Mouse (Mus musculus): Measurements from ENCODE around the gene Gm21988.
A peak's percentile ranks its signal among the peaks of the same experiment; 100 is the strongest.

The Gm21988 gene

GRCm38 (mm10) chr11:70218039-70218438 is 21.6 kb downstream of the Gm21988 start:
- no peak for DNase-seq (ENCODE audit: low spot score in 2 of 2)

- DNase-seq (ENCODE audit: low spot score in 2 of 2) = no peak
Observed at GRCm38 (mm10) chr11:70216103-70216502, 23.5 kb downstream of the Gm21988 start.

GRCm38 (mm10) chr11:70215301-70215700 is 24.3 kb downstream of the Gm21988 start:
- DNase-seq (ENCODE audit: low spot score in 2 of 2) = no peak

DNA sequence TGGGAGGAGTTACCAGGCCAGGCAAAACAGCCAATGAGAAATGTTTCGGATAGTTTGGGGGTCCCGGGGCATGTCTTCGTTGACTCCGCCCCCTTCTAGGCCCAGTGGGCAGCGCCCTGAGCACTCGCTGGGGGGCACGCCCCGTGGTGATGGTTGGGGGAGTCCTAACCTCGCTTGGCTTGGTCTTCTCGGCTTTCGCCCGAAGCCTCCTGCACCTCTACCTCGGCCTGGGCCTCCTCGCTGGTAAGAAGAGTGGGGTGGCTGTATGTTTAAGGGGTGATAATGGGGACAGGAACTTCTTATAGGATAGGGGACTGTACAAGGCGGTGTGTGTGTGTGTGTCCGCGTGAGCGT is 24.8 kb downstream of the Gm21988 start:
- DNase-seq (ENCODE audit: low spot score in 2 of 2) = no peak

DNA sequence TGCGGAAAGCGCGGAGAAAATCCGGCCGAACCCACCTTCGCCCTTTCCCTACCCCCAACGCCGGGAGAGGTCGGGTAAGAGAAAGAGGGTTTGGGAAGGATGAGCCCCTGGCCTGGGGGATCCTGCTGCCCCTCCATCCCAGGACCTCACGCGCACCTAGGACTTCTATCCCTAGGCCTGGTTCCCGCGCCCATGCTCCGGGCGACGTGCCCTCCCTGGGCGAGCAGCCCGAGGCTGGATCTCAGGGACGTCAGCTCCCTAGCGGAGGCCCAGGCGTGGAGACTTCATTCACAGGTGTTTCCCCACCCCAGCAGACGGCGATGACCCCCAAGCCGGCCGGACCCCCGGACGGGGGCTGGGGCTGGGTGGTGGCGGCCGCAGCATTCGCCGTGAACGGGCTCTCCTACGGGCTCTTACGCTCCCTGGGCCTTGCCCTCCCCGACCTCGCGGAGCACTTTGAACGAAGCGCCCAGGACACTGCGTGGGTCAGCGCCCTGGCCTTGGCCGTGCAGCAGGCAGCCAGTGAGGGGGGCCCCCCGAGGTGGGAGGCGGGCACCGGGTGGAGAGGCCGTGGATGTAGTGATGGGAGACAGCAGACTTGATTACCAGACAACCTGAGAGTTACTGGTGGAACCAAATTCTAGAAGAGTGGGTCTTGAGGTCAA is 25.3 kb downstream of the Gm21988 start:
- DNase-seq (ENCODE audit: low spot score in 2 of 2) = no peak

- DNase-seq (ENCODE audit: low spot score in 2 of 2) = no peak
Observed at GRCm38 (mm10) chr11:70213736-70214135, 25.9 kb downstream of the Gm21988 start.

DNA sequence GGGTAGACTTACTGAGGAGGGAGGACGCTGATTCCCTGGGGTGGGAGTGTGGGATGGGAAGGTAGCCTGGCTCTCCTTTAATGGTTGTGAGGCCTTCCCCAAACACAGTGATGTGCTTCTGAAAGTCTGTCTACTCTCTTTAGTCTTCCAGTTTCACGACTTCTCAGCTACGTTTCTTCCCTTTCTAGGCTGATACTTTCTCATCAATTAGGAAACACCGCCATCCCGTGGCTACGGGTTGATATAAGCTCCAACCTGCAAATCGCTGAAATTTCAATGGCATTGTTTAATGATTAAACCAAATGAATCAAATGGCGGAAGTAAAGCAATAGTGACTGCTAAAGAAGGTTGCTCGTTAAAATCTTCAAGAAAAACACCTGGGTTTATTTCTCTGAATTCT is 26.7 kb downstream of the Gm21988 start:
- DNase-seq (ENCODE audit: low spot score in 2 of 2) = peak in 1 of 2 experiments; percentile 70

DNA sequence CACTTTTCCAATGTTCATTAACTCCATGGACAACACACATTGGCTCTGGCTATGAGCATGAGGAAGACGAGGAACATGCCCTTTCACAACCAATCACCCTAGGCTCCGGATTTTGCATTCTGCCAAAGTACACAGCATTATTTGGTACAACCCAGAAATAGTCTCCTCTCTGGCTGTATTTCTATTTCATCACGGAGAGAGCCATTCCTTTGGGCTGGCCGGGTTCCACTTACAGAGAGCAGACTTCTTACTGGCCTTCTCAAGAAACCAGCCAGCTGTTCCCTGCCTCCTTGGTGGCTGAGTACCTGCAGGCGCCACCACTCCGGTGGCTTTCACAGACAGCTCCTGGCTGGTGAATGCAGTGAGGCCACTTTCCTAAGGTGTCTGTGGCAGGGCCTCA is 27.2 kb downstream of the Gm21988 start, which contains the start of gene Slc16a11:
TSS of gene Slc16a11 (plus strand) at position 330 of the 400 bp plus-strand sequence.
- no peak for DNase-seq (ENCODE audit: low spot score in 2 of 2)

DNA sequence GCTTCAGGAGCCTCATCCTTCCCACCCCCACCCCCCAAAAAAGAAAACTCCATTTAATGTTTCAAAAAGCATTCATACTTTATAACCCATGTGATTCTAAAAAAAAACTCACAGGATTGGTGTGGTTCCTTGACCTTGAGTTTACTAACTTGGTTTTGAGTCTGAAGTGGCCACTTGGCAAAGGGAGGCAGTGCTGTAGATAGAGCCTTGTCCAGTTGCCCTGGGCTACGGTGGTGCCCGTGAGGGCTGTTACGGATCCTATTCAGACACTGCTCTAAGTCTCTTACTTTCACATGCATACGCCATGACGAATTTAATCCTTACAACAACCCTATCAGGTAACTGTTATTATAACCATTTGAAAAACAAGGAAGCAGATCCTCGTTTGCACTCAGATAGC is 27.7 kb downstream of the Gm21988 start:
- no peak for DNase-seq (ENCODE audit: low spot score in 2 of 2)

GRCm38 (mm10) chr11:70210681-70211080 is 28.9 kb downstream of the Gm21988 start:
- DNase-seq (ENCODE audit: low spot score in 2 of 2) = no peak

DNA sequence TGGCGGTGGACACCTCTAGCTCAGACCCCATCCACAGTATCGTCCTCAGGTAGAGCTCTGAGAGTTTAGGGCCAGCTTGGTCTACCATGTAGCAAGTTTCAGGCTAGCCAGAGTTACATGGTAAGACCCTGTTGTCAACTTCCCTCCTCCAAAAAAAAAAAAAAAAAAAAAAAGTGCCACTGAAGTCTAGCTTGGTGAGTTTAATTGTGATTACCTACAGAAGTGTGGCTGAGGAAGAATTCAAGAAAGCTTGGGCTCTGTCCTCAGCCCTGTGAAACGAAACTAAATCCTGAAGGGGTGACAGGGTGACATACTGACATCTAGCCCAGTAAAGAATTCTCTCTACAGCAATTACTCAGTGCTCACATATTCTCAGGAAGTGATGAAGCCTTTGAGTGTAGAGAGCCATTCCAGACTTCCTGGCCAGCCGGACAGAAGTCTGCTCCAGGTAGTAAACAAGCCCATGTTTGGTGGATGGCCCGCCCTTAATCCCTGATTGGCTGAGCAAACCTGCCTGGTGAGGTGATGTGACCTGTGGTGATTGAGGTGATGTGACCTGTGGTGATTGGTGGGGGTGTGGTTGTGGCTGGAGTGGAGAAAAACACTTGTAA is 30.7 kb downstream of the Gm21988 start:
- no peak for DNase-seq (ENCODE audit: low spot score in 2 of 2)

- no peak for DNase-seq (ENCODE audit: low spot score in 2 of 2)
Observed at GRCm38 (mm10) chr11:70207283-70207682, 32.3 kb downstream of the Gm21988 start.

DNA sequence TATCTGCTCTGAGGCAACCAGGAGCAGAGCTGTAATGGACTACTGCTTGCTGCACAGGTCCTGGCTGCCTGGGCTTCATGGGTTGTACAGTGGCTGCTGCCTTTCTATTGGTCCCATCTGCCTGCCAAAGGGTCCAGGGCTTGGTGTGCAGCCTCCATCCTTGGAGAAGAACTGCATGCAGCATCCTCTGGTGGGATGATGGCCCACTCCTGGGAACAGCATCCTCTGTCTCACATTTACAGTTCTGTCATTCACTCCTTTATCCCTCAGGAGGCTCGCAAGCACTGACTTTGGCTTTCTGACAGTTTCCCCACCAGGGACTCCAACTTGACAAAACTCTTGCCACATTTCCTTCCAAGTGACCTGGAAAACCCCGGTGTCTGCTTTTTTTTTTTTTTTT is 32.8 kb downstream of the Gm21988 start:
- no peak for DNase-seq (ENCODE audit: low spot score in 2 of 2)

- DNase-seq (ENCODE audit: low spot score in 2 of 2) = peak; percentile 69 to 89
Observed at GRCm38 (mm10) chr11:70201691-70202090, 37.9 kb downstream of the Gm21988 start.

GRCm38 (mm10) chr11:70200036-70200608 is 39.5 kb downstream of the Gm21988 start:
- DNase-seq (ENCODE audit: low spot score in 2 of 2) = no peak

GRCm38 (mm10) chr11:70199107-70199506 is 40.5 kb downstream of the Gm21988 start:
- no peak for DNase-seq (ENCODE audit: low spot score in 2 of 2)

- no peak for DNase-seq (ENCODE audit: low spot score in 2 of 2)
Observed at GRCm38 (mm10) chr11:70198332-70198731, 41.3 kb downstream of the Gm21988 start.

DNA sequence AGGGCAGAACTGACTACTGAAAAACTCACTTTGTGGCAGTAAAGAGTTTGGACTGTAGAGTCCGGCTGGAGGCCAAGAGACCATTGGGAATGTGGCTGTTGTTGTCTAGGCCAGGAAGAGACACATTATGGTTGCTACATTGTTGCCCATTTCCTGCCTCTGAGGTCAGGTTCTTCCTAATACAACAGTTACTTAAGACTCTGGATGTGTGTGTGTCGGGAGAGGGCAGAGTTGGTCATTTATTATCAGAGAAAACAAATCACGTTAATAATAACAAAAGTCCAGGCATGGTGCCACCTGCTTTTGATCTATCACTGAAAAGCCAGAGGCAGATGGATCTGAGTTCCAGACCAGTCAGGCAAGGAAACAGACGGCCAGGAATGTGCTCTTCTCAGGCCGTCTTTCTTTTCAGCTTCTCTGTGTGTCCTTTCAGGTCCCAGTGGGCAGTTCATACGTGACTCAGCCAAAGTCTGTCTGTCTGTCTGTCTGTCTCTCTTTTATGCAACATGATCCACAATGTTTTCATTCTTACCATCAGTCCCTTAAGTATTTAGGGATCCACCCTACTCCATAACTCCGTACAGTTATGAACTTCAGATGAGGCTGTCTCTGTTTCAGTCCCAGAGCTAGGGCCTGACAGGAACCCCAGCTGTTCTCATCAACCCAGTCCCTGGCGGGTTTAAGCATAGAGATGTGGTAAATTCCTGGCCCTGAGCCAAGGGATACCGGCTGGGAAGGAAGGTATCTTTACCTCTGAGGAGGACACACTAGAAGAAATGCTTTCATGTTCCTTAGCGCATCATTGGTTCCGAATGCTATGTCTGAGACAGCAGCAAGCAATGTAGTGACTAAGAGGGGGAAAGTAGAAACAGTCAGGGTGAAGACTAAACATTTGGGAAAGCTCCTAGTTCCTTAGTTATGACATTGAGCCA is 46.0 kb downstream of the Gm21988 start:
- no peak for DNase-seq (ENCODE audit: low spot score in 2 of 2)

DNA sequence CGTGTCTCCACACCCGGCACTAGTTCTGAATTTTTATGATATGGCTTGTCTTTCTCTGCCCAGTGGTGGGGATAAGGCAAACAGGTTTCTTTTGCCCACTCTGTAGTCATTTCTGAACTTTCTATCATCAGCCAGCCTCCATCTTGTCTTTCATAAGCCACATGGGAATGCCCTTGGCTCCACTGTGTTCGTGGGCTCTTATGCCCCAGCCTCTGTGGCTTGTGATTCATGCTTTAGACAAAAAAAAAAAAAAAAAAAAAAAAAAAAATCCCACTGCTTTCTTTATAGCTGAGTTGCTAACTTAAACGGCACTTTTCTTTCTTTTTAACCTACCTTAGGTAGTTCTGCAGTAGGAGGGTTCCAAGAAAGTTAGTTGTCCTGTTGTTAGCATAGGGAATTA is 47.5 kb downstream of the Gm21988 start:
- no peak for DNase-seq (ENCODE audit: low spot score in 2 of 2)

DNA sequence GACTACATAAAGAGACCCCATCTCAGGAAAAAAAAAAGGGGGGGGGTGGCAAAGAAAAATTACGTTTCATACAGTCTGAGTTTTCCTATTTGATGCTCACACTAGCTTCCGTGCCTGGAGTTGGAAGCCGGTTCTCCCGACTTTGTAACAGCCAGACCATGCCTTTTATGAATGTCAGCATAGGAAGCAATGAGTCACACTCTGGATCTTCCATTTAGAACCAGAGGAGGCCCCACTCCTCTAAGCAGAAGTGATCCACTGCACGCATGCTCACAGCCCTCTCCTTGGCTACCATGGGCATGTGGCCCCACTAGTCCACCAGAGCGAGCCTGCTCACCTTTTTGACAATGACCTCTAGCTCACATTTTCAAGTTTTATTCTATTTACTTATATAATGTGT is 48.4 kb downstream of the Gm21988 start:
- DNase-seq (ENCODE audit: low spot score in 2 of 2) = no peak

DNA sequence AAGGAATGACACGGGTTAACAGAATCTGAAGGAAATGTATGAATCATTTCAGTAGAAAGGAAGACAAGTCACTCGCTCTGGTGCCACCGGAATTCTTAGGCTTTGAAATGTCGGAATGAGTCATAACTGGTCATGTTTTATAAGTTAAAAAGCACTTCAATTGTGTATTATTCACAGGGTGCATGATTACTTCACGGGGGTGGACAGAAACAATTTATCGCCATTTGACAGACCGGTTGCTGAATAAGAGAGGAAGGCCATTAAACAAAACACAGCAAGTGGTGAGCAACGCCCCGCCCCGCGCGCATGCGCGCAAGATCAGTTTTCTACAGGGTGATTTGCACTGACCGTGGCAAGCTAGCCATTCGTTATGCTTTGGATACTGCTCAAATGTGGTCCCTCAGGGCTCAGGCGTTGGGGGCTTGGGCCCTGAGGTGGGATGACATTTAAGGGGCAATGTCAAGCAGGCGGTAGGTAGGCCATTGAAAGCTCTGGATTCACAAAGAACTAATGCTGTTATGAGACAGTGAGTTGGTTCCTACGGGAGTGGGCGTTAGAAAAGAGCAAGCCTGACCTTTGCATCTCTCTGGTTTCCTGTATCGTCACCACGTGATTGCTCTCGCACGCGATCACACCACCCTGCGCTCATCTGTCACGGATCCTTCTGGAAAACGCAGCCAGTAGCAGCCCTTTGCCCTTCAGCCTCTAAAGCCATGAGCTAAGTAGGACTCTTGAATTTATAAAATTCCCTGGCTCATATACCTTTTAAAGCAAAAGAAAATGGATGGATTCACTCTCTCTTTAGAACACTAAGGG is 50.1 kb downstream of the Gm21988 start:
- DNase-seq (ENCODE audit: low spot score in 2 of 2) = no peak
